Mouse (Mus musculus): ENCODE results near the gene Sec24b. TPM values are rescaled to one million over a fixed set of nuclear protein-coding genes. Genes with fewer than 3 reads are reported as not detected.
A peak's percentile ranks its signal among the peaks of the same experiment; 100 is the strongest.

The Sec24b gene
- polyA plus RNA-seq, 2 experiments, result 7.8 to 17.1 TPM

DNA sequence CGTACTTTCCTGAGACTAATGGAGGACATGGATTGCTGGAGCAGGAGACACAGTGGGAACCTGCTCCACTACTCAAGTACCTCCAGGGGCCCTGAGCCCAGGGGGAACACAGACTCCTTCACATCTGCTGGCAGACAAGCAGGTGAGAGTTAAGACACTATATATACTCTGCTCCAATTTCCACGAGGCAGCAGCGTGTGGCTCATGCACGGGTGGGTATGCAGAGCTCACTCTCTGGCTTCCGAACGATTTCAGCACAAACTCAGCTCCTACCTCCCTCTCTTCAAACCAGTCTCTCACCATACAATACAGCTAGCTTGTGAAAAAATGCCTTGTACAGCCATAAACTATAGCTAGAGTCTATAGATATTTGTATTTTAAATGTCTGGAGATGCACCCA, 62.8 kb downstream of the Sec24b start:
- TF ChIP-seq CTCF (IDR thresholded peaks at IDR 0.05; ENCODE audit: low read depth), result no peak
- no peak for TF ChIP-seq EP300 (IDR thresholded peaks at IDR 0.05; ENCODE audit: low read depth)
- no peak for ATAC-seq (ENCODE audit: insufficient read depth)
- Histone ChIP-seq H3K36me3 (replicated peaks; ENCODE audit: control insufficient read depth, insufficient read depth, low read depth) (peaks cover 22% of the 10 kb centered on the region), H3K4me3 (ENCODE audit: insufficient read depth in 1 of 2, low read depth in 2 of 2, low read length in 2 of 2) (no peak overlapping the region), H3K27me3 (ENCODE audit: control insufficient read depth, insufficient read depth, low read length) (no peaks in the 10 kb centered on the region), H3K27ac (no peak overlapping the region), H3K4me1 (replicated peaks; ENCODE audit: control insufficient read depth in 2 of 2, insufficient read depth in 2 of 2, low read length in 1 of 2) (no peaks in the 10 kb centered on the region), H3K4me2 (ENCODE audit: low read depth) (no peak overlapping the region), H3K9ac (replicated peaks) (no peak overlapping the region), H3K9me3 (ENCODE audit: control insufficient read depth, low read length) (no peaks in the 10 kb centered on the region)
- WGBS (ENCODE audit: insufficient replicate concordance), result 86% methylated on average over 6 of the region's 6 CpGs
- no peak for DNase-seq (ENCODE audit: low read depth in 3 of 3, low spot score in 3 of 3)

DNA sequence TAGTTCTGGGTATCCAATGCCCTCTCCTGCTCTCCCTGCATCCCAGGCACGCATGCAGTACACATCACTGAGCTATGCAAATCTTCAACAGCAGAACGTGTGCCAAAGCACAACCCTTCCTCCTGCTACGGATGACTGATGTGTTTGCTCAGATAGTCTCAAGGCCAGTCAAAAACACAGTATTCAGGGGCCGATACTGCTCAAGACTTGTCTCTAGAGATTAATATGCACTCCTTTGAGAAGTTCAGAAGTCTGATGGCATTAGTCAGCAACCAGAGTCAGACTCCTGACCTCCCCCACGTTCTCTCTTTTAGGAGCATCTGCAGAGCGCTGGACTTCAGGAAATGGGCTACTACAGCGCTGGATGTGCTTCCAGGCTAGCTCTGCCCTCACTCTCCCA, 63.4 kb downstream of the Sec24b start:
- Histone ChIP-seq H3K9ac (replicated peaks) (no peak overlapping the region), H3K4me3 (ENCODE audit: insufficient read depth in 1 of 2, low read depth in 2 of 2, low read length in 2 of 2) (no peak overlapping the region), H3K36me3 (replicated peaks; ENCODE audit: control insufficient read depth, insufficient read depth, low read depth) (peaks cover 25% of the 10 kb centered on the region), H3K4me2 (ENCODE audit: low read depth) (no peak overlapping the region), H3K27me3 (ENCODE audit: control insufficient read depth, insufficient read depth, low read length) (no peaks in the 10 kb centered on the region), H3K4me1 (replicated peaks; ENCODE audit: control insufficient read depth in 2 of 2, insufficient read depth in 2 of 2, low read length in 1 of 2) (no peaks in the 10 kb centered on the region), H3K9me3 (ENCODE audit: control insufficient read depth, low read length) (no peaks in the 10 kb centered on the region), H3K27ac (no peak overlapping the region)
- ATAC-seq (ENCODE audit: insufficient read depth), result no peak
- 78% methylated on average over 7 of the region's 7 CpGs for WGBS (ENCODE audit: insufficient replicate concordance)
- no peak for DNase-seq (ENCODE audit: low read depth in 3 of 3, low spot score in 3 of 3)
- TF ChIP-seq EP300 (IDR thresholded peaks at IDR 0.05; ENCODE audit: low read depth) (no peak), CTCF (IDR thresholded peaks at IDR 0.05; ENCODE audit: low read depth) (no peak)

GRCm38 (mm10) chr3:129997324-129997723, 64.0 kb downstream of the Sec24b start:
- H3K9ac ChIP-seq (replicated peaks), result no peak overlapping the region
- H3K27me3 ChIP-seq (ENCODE audit: control insufficient read depth, insufficient read depth, low read length), result no peaks in the 10 kb centered on the region
- no peak for ATAC-seq (ENCODE audit: insufficient read depth)
- DNase-seq (ENCODE audit: low read depth in 3 of 3, low spot score in 3 of 3), result no peak
- no peak overlapping the region for H3K4me2 ChIP-seq (ENCODE audit: low read depth)
- WGBS (ENCODE audit: insufficient replicate concordance), result 73% methylated on average over 3 of the region's 3 CpGs
- H3K4me1 ChIP-seq (replicated peaks; ENCODE audit: control insufficient read depth in 2 of 2, insufficient read depth in 2 of 2, low read length in 1 of 2), result no peaks in the 10 kb centered on the region
- H3K36me3 ChIP-seq (replicated peaks; ENCODE audit: control insufficient read depth, insufficient read depth, low read depth), result peaks cover 24% of the 10 kb centered on the region
- no peak overlapping the region for H3K4me3 ChIP-seq (ENCODE audit: insufficient read depth in 1 of 2, low read depth in 2 of 2, low read length in 2 of 2)
- H3K9me3 ChIP-seq (ENCODE audit: control insufficient read depth, low read length), result no peaks in the 10 kb centered on the region
- TF ChIP-seq EP300 (IDR thresholded peaks at IDR 0.05; ENCODE audit: low read depth) (no peak), CTCF (IDR thresholded peaks at IDR 0.05; ENCODE audit: low read depth) (no peak)
- H3K27ac ChIP-seq, result no peak overlapping the region

DNA sequence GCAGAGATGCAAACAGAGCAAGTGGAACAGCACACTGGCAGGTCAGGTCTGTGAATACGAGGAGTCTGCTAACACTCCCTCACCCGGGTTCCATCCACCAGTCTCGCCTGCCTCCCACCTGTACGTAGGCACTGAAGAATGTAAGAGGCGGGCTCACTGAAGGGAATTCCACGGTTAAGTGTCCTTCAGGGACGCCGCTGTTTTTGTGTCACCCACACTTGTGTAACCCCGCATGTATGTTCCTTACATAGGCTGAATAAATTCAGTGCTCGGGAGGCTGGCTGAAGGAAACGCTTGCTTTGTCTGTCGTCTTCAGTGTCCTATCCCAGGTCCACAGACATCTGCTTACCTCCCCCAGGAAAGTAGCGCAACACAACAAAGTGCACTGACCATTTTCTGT, 74.1 kb downstream of the Sec24b start:
- DNase-seq (ENCODE audit: low read depth in 3 of 3, low spot score in 3 of 3) (no peak), ATAC-seq (ENCODE audit: insufficient read depth) (no peak)
- H3K27me3 ChIP-seq (ENCODE audit: control insufficient read depth, insufficient read depth, low read length), result no peaks in the 10 kb centered on the region
- no peak overlapping the region for H3K4me3 ChIP-seq (ENCODE audit: insufficient read depth in 1 of 2, low read depth in 2 of 2, low read length in 2 of 2)
- no peak overlapping the region for H3K9ac ChIP-seq (replicated peaks)
- H3K4me1 ChIP-seq (replicated peaks; ENCODE audit: control insufficient read depth in 2 of 2, insufficient read depth in 2 of 2, low read length in 1 of 2), result no peaks in the 10 kb centered on the region
- H3K36me3 ChIP-seq (replicated peaks; ENCODE audit: control insufficient read depth, insufficient read depth, low read depth), result peaks cover 31% of the 10 kb centered on the region
- TF ChIP-seq CTCF (IDR thresholded peaks at IDR 0.05; ENCODE audit: low read depth), result no peak
- TF ChIP-seq EP300 (IDR thresholded peaks at IDR 0.05; ENCODE audit: low read depth), result no peak
- no peaks in the 10 kb centered on the region for H3K9me3 ChIP-seq (ENCODE audit: control insufficient read depth, low read length)
- no peak overlapping the region for H3K27ac ChIP-seq
- H3K4me2 ChIP-seq (ENCODE audit: low read depth), result no peak overlapping the region
- WGBS (ENCODE audit: insufficient replicate concordance), result 90% methylated on average over 13 of the region's 13 CpGs

GRCm38 (mm10) chr3:129985335-129985734, 76.0 kb downstream of the Sec24b start:
- H3K36me3 ChIP-seq (replicated peaks; ENCODE audit: control insufficient read depth, insufficient read depth, low read depth), result peaks cover 28% of the 10 kb centered on the region
- no peaks in the 10 kb centered on the region for H3K27me3 ChIP-seq (ENCODE audit: control insufficient read depth, insufficient read depth, low read length)
- H3K27ac ChIP-seq, result no peak overlapping the region
- DNase-seq (ENCODE audit: low read depth in 3 of 3, low spot score in 3 of 3), result no peak
- 78% methylated on average over 4 of the region's 4 CpGs for WGBS (ENCODE audit: insufficient replicate concordance)
- H3K4me2 ChIP-seq (ENCODE audit: low read depth), result no peak overlapping the region
- no peaks in the 10 kb centered on the region for H3K9me3 ChIP-seq (ENCODE audit: control insufficient read depth, low read length)
- H3K9ac ChIP-seq (replicated peaks), result no peak overlapping the region
- no peak overlapping the region for H3K4me3 ChIP-seq (ENCODE audit: insufficient read depth in 1 of 2, low read depth in 2 of 2, low read length in 2 of 2)
- TF ChIP-seq CTCF (IDR thresholded peaks at IDR 0.05; ENCODE audit: low read depth), result peak; percentile 57
- TF ChIP-seq EP300 (IDR thresholded peaks at IDR 0.05; ENCODE audit: low read depth), result no peak
- H3K4me1 ChIP-seq (replicated peaks; ENCODE audit: control insufficient read depth in 2 of 2, insufficient read depth in 2 of 2, low read length in 1 of 2), result no peaks in the 10 kb centered on the region
- ATAC-seq (ENCODE audit: insufficient read depth), result no peak
